Mouse (Mus musculus) neural tube, embryonic 10.5 days (tissue): ENCODE results near the gene Kazald1.
"Not testable (repeated sequence)": the region's sequence is repeated elsewhere in the genome, so short reads cannot be mapped to it uniquely, and the experiment has no call there.

Experiments used
- DNase-seq: peaks from one replicate; pipeline ENCODE4 v3.0.0-alpha.2; 2017; ENCODE audit warnings: low spot score; ENCODE audit errors: extremely low spot score

Gene Kazald1

GRCm38 (mm10) chr19:45074580-45075322, at the start of gene Kazald1:
Kazald1 (plus strand) TSS chr19:45075241.
- peak; percentile 94 for DNase-seq

- no peak for DNase-seq
These were observed 49.0 kb upstream of the Kazald1 start for GRCm38 (mm10) chr19:45025937-45026568.

GRCm38 (mm10) chr19:45026958-45027670, 47.9 kb upstream of the Kazald1 start:
- no peak for DNase-seq

- DNase-seq, result peak; percentile 37
These were observed 47.2 kb upstream of the Kazald1 start for GRCm38 (mm10) chr19:45027848-45028247.

GRCm38 (mm10) chr19:45028746-45029145, 46.3 kb upstream of the Kazald1 start:
- no peak for DNase-seq

GRCm38 (mm10) chr19:45029571-45029970, 45.5 kb upstream of the Kazald1 start:
- no peak for DNase-seq

- DNase-seq, result peak; percentile 73
These were observed 44.9 kb upstream of the Kazald1 start for GRCm38 (mm10) chr19:45030111-45030510.

- peak; percentile 71 for DNase-seq
These were observed 44.0 kb upstream of the Kazald1 start for GRCm38 (mm10) chr19:45030746-45031693.

GRCm38 (mm10) chr19:45031780-45032179, 43.3 kb upstream of the Kazald1 start:
- DNase-seq, result peak; percentile 79

GRCm38 (mm10) chr19:45032570-45033332, 42.3 kb upstream of the Kazald1 start:
- no peak for DNase-seq

GRCm38 (mm10) chr19:45036867-45037266, 38.2 kb upstream of the Kazald1 start:
- DNase-seq, result peak; percentile 55

GRCm38 (mm10) chr19:45038198-45038597, 36.8 kb upstream of the Kazald1 start:
- not testable (repeated sequence) for DNase-seq

GRCm38 (mm10) chr19:45040214-45040613, 34.8 kb upstream of the Kazald1 start:
- DNase-seq, result no peak

- no peak for DNase-seq
These were observed 30.6 kb upstream of the Kazald1 start for GRCm38 (mm10) chr19:45044389-45044927.

- no peak for DNase-seq
These were observed 29.8 kb upstream of the Kazald1 start for GRCm38 (mm10) chr19:45045236-45045635.

GRCm38 (mm10) chr19:45045651-45046050, 29.4 kb upstream of the Kazald1 start, which contains the start of gene Pdzd7:
Pdzd7 (minus strand) TSS chr19:45045717.
- no peak for DNase-seq

- DNase-seq, result no peak
These were observed 28.3 kb upstream of the Kazald1 start for GRCm38 (mm10) chr19:45046523-45047321.

GRCm38 (mm10) chr19:45047417-45047934, 27.6 kb upstream of the Kazald1 start, which contains the start of gene Sfxn3:
Sfxn3 (plus strand) TSS chr19:45047503.
- peak; percentile 85 for DNase-seq
